Mouse (Mus musculus): ENCODE measurements around the gene Krt17. TPM values are rescaled to one million over a fixed set of nuclear protein-coding genes. Genes with fewer than 3 reads are reported as not detected.
"Not testable (repeated sequence)": the region's sequence is repeated elsewhere in the genome, so short reads cannot be mapped to it uniquely, and the experiment has no call there.

The Krt17 gene
- polyA plus RNA-seq, 1 experiment from 2014 or later, result not detected

GRCm38 (mm10) chr11:100259079-100259478, 1.8 kb downstream of the Krt17 start:
- H3K4me3 ChIP-seq, result no peak overlapping the region
- H3K27me3 ChIP-seq, result no peaks in the 10 kb centered on the region
- H3K27ac ChIP-seq (replicated peaks), result no peak overlapping the region
- H3K36me3 ChIP-seq, result no peaks in the 10 kb centered on the region
- no peaks in the 10 kb centered on the region for H3K9me3 ChIP-seq
- H3K4me1 ChIP-seq, result no peaks in the 10 kb centered on the region
- 92% methylated on average over 9 of the region's 9 CpGs for WGBS
- H3K4me2 ChIP-seq (replicated peaks), result no peak overlapping the region
- no peak for ATAC-seq (replicated peaks)
- H3K9ac ChIP-seq (replicated peaks), result no peak overlapping the region

- Histone ChIP-seq H3K4me1 (no peaks in the 10 kb centered on the region), H3K36me3 (no peaks in the 10 kb centered on the region), H3K9ac (replicated peaks) (no peak overlapping the region), H3K27ac (replicated peaks) (no peak overlapping the region), H3K4me3 (no peak overlapping the region), H3K4me2 (replicated peaks) (no peak overlapping the region), H3K9me3 (no peaks in the 10 kb centered on the region), H3K27me3 (no peaks in the 10 kb centered on the region)
- ATAC-seq (replicated peaks), result no peak
- 97% methylated on average over 1 of the region's 1 CpGs for WGBS
Measured at GRCm38 (mm10) chr11:100257967-100258366, 2.9 kb downstream of the Krt17 start.

DNA sequence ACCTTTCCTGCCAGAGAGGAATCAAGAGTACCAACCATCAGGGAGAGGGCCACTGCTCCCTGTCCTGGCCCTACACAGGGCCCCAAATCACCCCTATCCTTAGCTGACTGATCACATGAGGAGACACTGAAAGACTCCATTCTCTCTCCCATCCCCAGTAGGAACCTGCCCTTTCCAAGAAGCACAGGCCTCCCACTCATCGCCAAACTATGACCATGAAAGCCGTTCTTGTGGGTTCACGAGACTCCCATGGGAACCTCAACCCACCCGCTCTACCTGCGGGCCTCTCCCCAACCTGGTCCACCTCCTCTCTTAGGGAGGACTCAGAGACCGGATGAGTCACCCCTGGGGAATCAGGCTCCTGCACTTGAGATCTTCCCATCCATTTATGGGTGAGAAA, 5.3 kb downstream of the Krt17 start:
- no peaks in the 10 kb centered on the region for H3K4me1 ChIP-seq
- no peaks in the 10 kb centered on the region for H3K36me3 ChIP-seq
- H3K4me3 ChIP-seq, result no peak overlapping the region
- H3K27me3 ChIP-seq, result no peaks in the 10 kb centered on the region
- H3K4me2 ChIP-seq (replicated peaks), result no peak overlapping the region
- no peak for ATAC-seq (replicated peaks)
- H3K27ac ChIP-seq (replicated peaks), result no peak overlapping the region
- H3K9me3 ChIP-seq, result no peaks in the 10 kb centered on the region
- H3K9ac ChIP-seq (replicated peaks), result no peak overlapping the region
- 95% methylated on average over 6 of the region's 6 CpGs for WGBS

DNA sequence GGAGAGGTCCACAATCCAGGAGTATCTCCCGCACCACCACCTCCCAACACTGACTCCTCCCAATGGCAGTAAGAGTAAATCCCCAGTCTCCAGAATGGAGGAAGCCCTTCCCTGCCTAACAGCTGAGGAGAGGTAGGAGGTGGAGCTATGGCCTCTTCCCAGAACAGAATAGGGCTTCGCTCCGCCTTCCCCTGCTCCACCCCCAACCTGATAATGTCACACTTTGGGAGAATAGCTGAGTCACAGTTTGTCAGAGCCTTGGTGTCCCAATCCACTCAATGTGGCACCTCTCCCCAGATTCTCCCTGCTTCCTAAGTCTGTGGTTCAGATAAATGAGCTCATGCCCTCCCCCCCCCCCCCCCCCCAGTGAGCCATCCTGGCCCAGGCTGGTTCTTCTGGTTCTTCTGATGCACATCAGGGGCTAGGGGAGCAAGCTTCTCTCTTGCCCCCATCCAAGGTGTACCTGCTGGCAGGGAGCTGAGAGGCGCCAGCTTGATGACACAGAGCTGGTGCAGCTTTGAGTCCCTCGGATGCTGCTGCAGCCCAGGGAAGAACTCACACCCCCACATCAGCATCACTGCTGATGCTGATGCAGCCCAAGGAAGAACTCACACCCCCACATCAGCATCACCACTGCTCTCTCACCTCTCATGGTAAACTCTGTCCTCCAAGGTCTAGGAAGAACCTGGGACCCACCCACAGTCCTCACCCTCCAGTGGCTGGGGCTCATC, 6.3 kb downstream of the Krt17 start:
- WGBS, result 77% methylated on average over 5 of the region's 5 CpGs
- Histone ChIP-seq H3K4me3 (no peak overlapping the region), H3K36me3 (no peaks in the 10 kb centered on the region), H3K27me3 (no peaks in the 10 kb centered on the region), H3K4me2 (replicated peaks) (no peak overlapping the region), H3K4me1 (no peaks in the 10 kb centered on the region), H3K9me3 (no peaks in the 10 kb centered on the region), H3K9ac (replicated peaks) (no peak overlapping the region), H3K27ac (replicated peaks) (no peak overlapping the region)
- ATAC-seq (replicated peaks), result no peak

GRCm38 (mm10) chr11:100248852-100249465, 11.9 kb downstream of the Krt17 start, which contains the start of gene Krt16:
Gene Krt16 (minus strand): TSS chr11:100248902.
- H3K4me1 ChIP-seq, result no peaks in the 10 kb centered on the region
- H3K4me3 ChIP-seq, result no peak within 1 kb of the TSS
- H3K27me3 ChIP-seq, result no peaks in the 10 kb centered on the region
- no peak for ATAC-seq (replicated peaks)
- H3K9me3 ChIP-seq, result no peaks in the 10 kb centered on the region
- no peak within 1 kb of the TSS for H3K9ac ChIP-seq (replicated peaks)
- H3K27ac ChIP-seq (replicated peaks), result no peak within 1 kb of the TSS
- H3K36me3 ChIP-seq, result no peaks in the 10 kb centered on the region
- H3K4me2 ChIP-seq (replicated peaks), result no peak within 1 kb of the TSS
- 85% methylated on average over 7 of the region's 7 CpGs for WGBS

DNA sequence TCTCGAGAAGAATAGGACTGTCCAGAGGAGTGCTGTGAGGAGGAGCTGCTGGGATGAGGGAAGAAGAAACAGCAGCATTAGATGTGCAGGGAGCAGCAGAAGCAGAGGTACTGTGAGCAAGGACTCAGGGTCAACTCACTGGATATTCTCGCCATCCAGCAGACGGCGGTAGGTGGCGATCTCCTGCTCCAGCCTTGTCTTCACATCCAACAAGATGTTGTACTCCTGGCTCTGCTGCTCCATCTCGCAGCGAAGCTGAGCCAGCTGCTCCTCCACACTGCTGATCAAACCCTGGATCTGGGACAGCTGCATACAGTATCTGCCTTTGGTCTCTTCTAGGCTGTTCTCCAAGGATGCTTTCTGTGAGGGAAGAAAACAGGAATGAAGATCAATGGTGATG, 14.4 kb downstream of the Krt17 start:
- not testable (repeated sequence) for H3K4me2 ChIP-seq (replicated peaks); H3K4me3 ChIP-seq

GRCm38 (mm10) chr11:100240272-100240671, 20.6 kb downstream of the Krt17 start:
- not testable (repeated sequence) for H3K4me3 ChIP-seq; H3K9me3 ChIP-seq; H3K36me3 ChIP-seq; H3K27me3 ChIP-seq; H3K4me2 ChIP-seq (replicated peaks); H3K27ac ChIP-seq (replicated peaks); ATAC-seq (replicated peaks); H3K4me1 ChIP-seq; H3K9ac ChIP-seq (replicated peaks)
- WGBS, result 88% methylated on average over 4 of the region's 4 CpGs

More for the DNA sequence above, 14.4 kb downstream of the Krt17 start:
- not testable (repeated sequence) for H3K9me3 ChIP-seq; H3K27ac ChIP-seq (replicated peaks); H3K27me3 ChIP-seq; ATAC-seq (replicated peaks); H3K4me1 ChIP-seq; H3K36me3 ChIP-seq; H3K9ac ChIP-seq (replicated peaks)
- WGBS, result 82% methylated on average over 7 of the region's 7 CpGs

- Histone ChIP-seq H3K27me3 (no peaks in the 10 kb centered on the region), H3K4me1 (no peaks in the 10 kb centered on the region), H3K4me2 (replicated peaks) (no peak overlapping the region), H3K4me3 (no peak overlapping the region), H3K9me3 (0 out of 2 replicates have a peak, but pooled peaks cover 7% of the 10 kb centered on the region), H3K9ac (replicated peaks) (no peak overlapping the region), H3K27ac (replicated peaks) (no peak overlapping the region), H3K36me3 (no peaks in the 10 kb centered on the region)
- WGBS, result 42% methylated on average over 8 of the region's 8 CpGs
- no peak for ATAC-seq (replicated peaks)
Measured at GRCm38 (mm10) chr11:100221741-100222140, 39.1 kb downstream of the Krt17 start.

DNA sequence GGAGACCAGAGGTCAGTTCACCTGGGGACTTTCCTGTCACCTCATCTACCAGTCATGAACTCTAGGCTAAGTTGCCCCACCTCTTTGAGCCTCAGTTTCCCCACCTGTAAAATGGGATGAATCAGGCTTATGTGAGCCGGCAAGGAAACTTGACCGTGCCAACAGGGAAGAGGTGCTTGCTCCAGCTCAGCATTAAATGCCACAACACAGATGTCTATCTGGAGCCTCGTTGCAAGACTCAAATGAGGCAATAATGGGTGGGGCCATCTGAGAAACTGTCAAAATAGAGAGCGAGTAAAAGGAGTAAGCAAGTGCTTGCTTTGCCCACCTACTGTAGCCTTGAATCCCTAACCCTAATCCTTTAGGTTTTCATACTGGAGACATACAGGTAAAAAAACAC, 41.5 kb downstream of the Krt17 start:
- no peaks in the 10 kb centered on the region for H3K27me3 ChIP-seq
- H3K4me2 ChIP-seq (replicated peaks), result no peak overlapping the region
- no peak for ATAC-seq (replicated peaks)
- no peaks in the 10 kb centered on the region for H3K9me3 ChIP-seq
- 82% methylated on average over 4 of the region's 4 CpGs for WGBS
- H3K27ac ChIP-seq (replicated peaks), result no peak overlapping the region
- H3K4me1 ChIP-seq, result no peaks in the 10 kb centered on the region
- H3K9ac ChIP-seq (replicated peaks), result no peak overlapping the region
- no peak overlapping the region for H3K4me3 ChIP-seq
- H3K36me3 ChIP-seq, result no peaks in the 10 kb centered on the region

- Histone ChIP-seq H3K27ac (replicated peaks) (no peak overlapping the region), H3K4me2 (replicated peaks) (no peak overlapping the region), H3K36me3 (no peaks in the 10 kb centered on the region), H3K9me3 (no peaks in the 10 kb centered on the region), H3K27me3 (no peaks in the 10 kb centered on the region), H3K4me3 (no peak overlapping the region), H3K9ac (replicated peaks) (no peak overlapping the region), H3K4me1 (no peaks in the 10 kb centered on the region)
- no peak for ATAC-seq (replicated peaks)
- WGBS, result 71% methylated on average over 6 of the region's 6 CpGs
Measured at GRCm38 (mm10) chr11:100208542-100208941, 52.3 kb downstream of the Krt17 start.

DNA sequence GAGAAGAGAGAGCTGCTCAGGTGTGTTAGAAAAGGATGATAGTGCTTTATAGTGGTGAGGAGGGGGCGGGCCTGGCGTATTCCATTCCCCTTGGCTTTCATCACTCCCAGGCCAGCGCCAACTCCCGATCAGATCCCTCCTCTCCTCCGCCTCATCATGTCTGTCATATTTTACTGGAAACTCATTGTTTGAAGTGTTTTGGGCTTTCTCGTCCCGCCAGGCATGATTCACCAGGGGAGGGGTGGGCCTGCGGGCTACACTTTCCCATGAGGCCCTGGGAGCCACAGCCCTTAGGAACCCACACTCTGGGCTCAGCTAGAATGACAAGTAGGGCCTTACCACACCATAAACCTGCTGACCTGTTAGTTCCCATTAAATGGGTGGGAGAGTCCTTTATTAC, 53.3 kb downstream of the Krt17 start, which contains the start of gene Krt14:
Gene Krt14 (minus strand): TSS at position 51 of the 400 bp plus-strand sequence.
- no peaks in the 10 kb centered on the region for H3K27me3 ChIP-seq
- no peaks in the 10 kb centered on the region for H3K9me3 ChIP-seq
- H3K27ac ChIP-seq (replicated peaks), result no peak within 1 kb of the TSS
- H3K9ac ChIP-seq (replicated peaks), result no peak within 1 kb of the TSS
- no peak within 1 kb of the TSS for H3K4me2 ChIP-seq (replicated peaks)
- no peaks in the 10 kb centered on the region for H3K36me3 ChIP-seq
- ATAC-seq (replicated peaks), result no peak
- no peak within 1 kb of the TSS for H3K4me3 ChIP-seq
- no peaks in the 10 kb centered on the region for H3K4me1 ChIP-seq
- 91% methylated on average over 8 of the region's 8 CpGs for WGBS

Data from forebrain, embryonic 15.5 days (tissue).